Mouse (Mus musculus) inflammation-experienced regulatory T-cells, adult 6 months (primary cell): ENCODE data around the gene Als2. TPM values are rescaled to one million over a fixed set of nuclear protein-coding genes. Genes with fewer than 3 reads are reported as not detected.

Experiments
- ATAC-seq: one replicate; pipeline ENCODE4 v1.8.0; 2017
- polyA plus RNA-seq, 3 experiments: library from polyadenylated mRNA; unstranded; fragments of 100-300 nt; shearing (Covaris generic); gene quantifications; one replicate each; pipeline ENCODE4 v1.2.1; 2017

Gene Als2
- polyA plus RNA-seq, 3 experiments from 2014 or later = 6.7 to 8.2 (median 8.0) TPM

- ATAC-seq = no peak
Observed at GRCm38 (mm10) chr1:59211651-59212050, 25.4 kb downstream of the Als2 start.

- ATAC-seq = no peak
Observed at GRCm38 (mm10) chr1:59208331-59208730, 28.7 kb downstream of the Als2 start.

GRCm38 (mm10) chr1:59204489-59204888, 32.5 kb downstream of the Als2 start:
- ATAC-seq = no peak

- ATAC-seq = no peak
Observed at GRCm38 (mm10) chr1:59202367-59202766, 34.7 kb downstream of the Als2 start.

- ATAC-seq = no peak
Observed at GRCm38 (mm10) chr1:59201561-59201960, 35.5 kb downstream of the Als2 start.

GRCm38 (mm10) chr1:59200960-59201359, 36.1 kb downstream of the Als2 start:
- ATAC-seq = no peak

- ATAC-seq = no peak
Observed at GRCm38 (mm10) chr1:59194979-59195378, 42.1 kb downstream of the Als2 start.

- ATAC-seq = no peak
Observed at GRCm38 (mm10) chr1:59187786-59188185, 49.2 kb downstream of the Als2 start.

- ATAC-seq = no peak
Observed at GRCm38 (mm10) chr1:59186317-59186716, 50.7 kb downstream of the Als2 start.

- ATAC-seq = no peak
Observed at GRCm38 (mm10) chr1:59185410-59185809, 51.6 kb downstream of the Als2 start.

GRCm38 (mm10) chr1:59183045-59183444, 54.0 kb downstream of the Als2 start:
- no peak for ATAC-seq

- ATAC-seq = no peak
Observed at GRCm38 (mm10) chr1:59182373-59182772, 54.7 kb downstream of the Als2 start.

- ATAC-seq = no peak
Observed at GRCm38 (mm10) chr1:59180003-59180402, 57.0 kb downstream of the Als2 start.

- no peak for ATAC-seq
Observed at GRCm38 (mm10) chr1:59178401-59178800, 58.6 kb downstream of the Als2 start.

- ATAC-seq = no peak
Observed at GRCm38 (mm10) chr1:59174514-59175373, 62.3 kb downstream of the Als2 start.

GRCm38 (mm10) chr1:59173023-59173422, 64.0 kb downstream of the Als2 start:
- no peak for ATAC-seq

GRCm38 (mm10) chr1:59171875-59172274, 65.2 kb downstream of the Als2 start:
- no peak for ATAC-seq

GRCm38 (mm10) chr1:59170290-59170689, 66.7 kb downstream of the Als2 start:
- no peak for ATAC-seq

- no peak for ATAC-seq
Observed at GRCm38 (mm10) chr1:59169586-59169985, 67.4 kb downstream of the Als2 start.

GRCm38 (mm10) chr1:59168556-59168955, 68.5 kb downstream of the Als2 start:
- no peak for ATAC-seq

- no peak for ATAC-seq
Observed at GRCm38 (mm10) chr1:59167654-59168425, 69.2 kb downstream of the Als2 start.

GRCm38 (mm10) chr1:59166232-59166905, 70.7 kb downstream of the Als2 start:
- no peak for ATAC-seq

- no peak for ATAC-seq
Observed at GRCm38 (mm10) chr1:59163918-59164317, 73.1 kb downstream of the Als2 start.
